Mouse (Mus musculus): ENCODE results near the gene Bpifa6. TPM values are rescaled to one million over a fixed set of nuclear protein-coding genes. Genes with fewer than 3 reads are reported as not detected.

Gene Bpifa6
- polyA plus RNA-seq (2012; rRNA removed) (not detected in 2 replicates), polyA plus RNA-seq (2014; fragmentation: Nextera tagmentation; extraction: Ambion mirVana) (not detected in 2 replicates)

GRCm38 (mm10) chr2:153974582-153974981 lies at the start of gene Bpifa6:
Bpifa6 (plus strand) TSS chr2:153974945.
- 55% methylated on average over 5 of the region's 5 CpGs for WGBS (ENCODE audit: insufficient replicate concordance)

GRCm38 (mm10) chr2:153929871-153930413 lies 44.8 kb upstream of the Bpifa6 start:
- Histone ChIP-seq H3K9ac (replicated peaks) (no peak overlapping the region), H3K27ac (no peak overlapping the region), H3K4me3 (ENCODE audit: insufficient read depth in 1 of 2, low read depth in 2 of 2, low read length in 2 of 2) (no peak overlapping the region), H3K27me3 (ENCODE audit: control insufficient read depth, insufficient read depth, low read length) (no peaks in the 10 kb centered on the region), H3K36me3 (replicated peaks; ENCODE audit: control insufficient read depth, insufficient read depth, low read depth) (no peaks in the 10 kb centered on the region), H3K4me1 (replicated peaks; ENCODE audit: control insufficient read depth in 2 of 2, insufficient read depth in 2 of 2, low read length in 1 of 2) (no peaks in the 10 kb centered on the region), H3K9me3 (ENCODE audit: control insufficient read depth, low read length) (no peaks in the 10 kb centered on the region), H3K4me2 (ENCODE audit: low read depth) (no peak overlapping the region)
- 32% methylated on average over 3 of the region's 3 CpGs for WGBS (ENCODE audit: insufficient replicate concordance)
- ATAC-seq (ENCODE audit: insufficient read depth), result no peak
- TF ChIP-seq CTCF (IDR thresholded peaks at IDR 0.05; ENCODE audit: low read depth) (peak; percentile 91), EP300 (IDR thresholded peaks at IDR 0.05; ENCODE audit: low read depth) (no peak)
- peak in 1 of 3 experiments; percentile 14 for DNase-seq (ENCODE audit: low read depth in 3 of 3, low spot score in 3 of 3)

More at GRCm38 (mm10) chr2:153974582-153974981, at the start of gene Bpifa6:
- H3K4me3 ChIP-seq (ENCODE audit: insufficient read depth in 1 of 2, low read depth in 2 of 2, low read length in 2 of 2), result no peak within 1 kb of the TSS
- DNase-seq (ENCODE audit: low read depth in 3 of 3, low spot score in 3 of 3) (no peak), ATAC-seq (ENCODE audit: insufficient read depth) (no peak)
- no peaks in the 10 kb centered on the region for H3K9me3 ChIP-seq (ENCODE audit: control insufficient read depth, low read length)
- H3K4me2 ChIP-seq (ENCODE audit: low read depth), result no peak within 1 kb of the TSS
- H3K9ac ChIP-seq (replicated peaks), result no peak within 1 kb of the TSS
- H3K27ac ChIP-seq, result no peak within 1 kb of the TSS
- TF ChIP-seq CTCF (IDR thresholded peaks at IDR 0.05; ENCODE audit: low read depth) (no peak), EP300 (IDR thresholded peaks at IDR 0.05; ENCODE audit: low read depth) (no peak)
- no peaks in the 10 kb centered on the region for H3K4me1 ChIP-seq (replicated peaks; ENCODE audit: control insufficient read depth in 2 of 2, insufficient read depth in 2 of 2, low read length in 1 of 2)
- H3K36me3 ChIP-seq (replicated peaks; ENCODE audit: control insufficient read depth, insufficient read depth, low read depth), result no peaks in the 10 kb centered on the region
- no peaks in the 10 kb centered on the region for H3K27me3 ChIP-seq (ENCODE audit: control insufficient read depth, insufficient read depth, low read length)

DNA sequence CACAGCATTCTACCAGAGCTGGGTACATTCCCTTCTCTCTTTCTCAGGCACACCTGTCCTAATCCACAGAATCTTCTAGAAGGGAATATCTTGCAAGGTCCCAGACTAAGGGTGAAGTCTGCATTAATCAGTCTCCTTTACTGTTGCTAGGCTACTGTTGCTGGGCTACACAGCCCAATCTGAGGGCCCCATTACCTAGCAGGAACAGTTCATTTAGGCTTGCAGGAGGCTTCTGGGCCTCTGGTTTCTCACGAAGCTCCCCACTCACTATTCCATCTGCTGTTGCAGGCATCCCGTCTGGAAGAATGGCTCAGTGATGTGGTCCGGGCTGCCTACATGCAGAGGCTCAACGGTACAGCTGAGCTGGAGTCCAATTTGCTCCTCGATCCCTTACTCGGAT lies 43.6 kb upstream of the Bpifa6 start:
- WGBS (ENCODE audit: insufficient replicate concordance), result 66% methylated on average over 6 of the region's 6 CpGs
- no peaks in the 10 kb centered on the region for H3K36me3 ChIP-seq (replicated peaks; ENCODE audit: control insufficient read depth, insufficient read depth, low read depth)
- no peak for DNase-seq (ENCODE audit: low read depth in 3 of 3, low spot score in 3 of 3)
- no peaks in the 10 kb centered on the region for H3K9me3 ChIP-seq (ENCODE audit: control insufficient read depth, low read length)
- H3K27ac ChIP-seq, result no peak overlapping the region
- H3K4me1 ChIP-seq (replicated peaks; ENCODE audit: control insufficient read depth in 2 of 2, insufficient read depth in 2 of 2, low read length in 1 of 2), result no peaks in the 10 kb centered on the region
- TF ChIP-seq EP300 (IDR thresholded peaks at IDR 0.05; ENCODE audit: low read depth) (no peak), CTCF (IDR thresholded peaks at IDR 0.05; ENCODE audit: low read depth) (no peak)
- H3K4me2 ChIP-seq (ENCODE audit: low read depth), result no peak overlapping the region
- no peak overlapping the region for H3K9ac ChIP-seq (replicated peaks)
- H3K27me3 ChIP-seq (ENCODE audit: control insufficient read depth, insufficient read depth, low read length), result no peaks in the 10 kb centered on the region
- H3K4me3 ChIP-seq (ENCODE audit: insufficient read depth in 1 of 2, low read depth in 2 of 2, low read length in 2 of 2), result no peak overlapping the region
- no peak for ATAC-seq (ENCODE audit: insufficient read depth)

GRCm38 (mm10) chr2:153933311-153933710 lies 41.4 kb upstream of the Bpifa6 start:
- H3K36me3 ChIP-seq (replicated peaks; ENCODE audit: control insufficient read depth, insufficient read depth, low read depth), result no peaks in the 10 kb centered on the region
- 60% methylated on average over 6 of the region's 6 CpGs for whole genome bisulfite sequencing (ENCODE audit: insufficient replicate concordance)
- ATAC-seq (ENCODE audit: insufficient read depth) (no peak), DNase-seq (ENCODE audit: low read depth in 3 of 3, low spot score in 3 of 3) (no peak)
- no peaks in the 10 kb centered on the region for H3K4me1 ChIP-seq (replicated peaks; ENCODE audit: control insufficient read depth in 2 of 2, insufficient read depth in 2 of 2, low read length in 1 of 2)
- no peak overlapping the region for H3K9ac ChIP-seq (replicated peaks)
- H3K9me3 ChIP-seq (ENCODE audit: control insufficient read depth, low read length), result no peaks in the 10 kb centered on the region
- no peak overlapping the region for H3K4me2 ChIP-seq (ENCODE audit: low read depth)
- no peaks in the 10 kb centered on the region for H3K27me3 ChIP-seq (ENCODE audit: control insufficient read depth, insufficient read depth, low read length)
- H3K27ac ChIP-seq, result no peak overlapping the region
- no peak overlapping the region for H3K4me3 ChIP-seq (ENCODE audit: insufficient read depth in 1 of 2, low read depth in 2 of 2, low read length in 2 of 2)
- TF ChIP-seq CTCF (IDR thresholded peaks at IDR 0.05; ENCODE audit: low read depth), result no peak

DNA sequence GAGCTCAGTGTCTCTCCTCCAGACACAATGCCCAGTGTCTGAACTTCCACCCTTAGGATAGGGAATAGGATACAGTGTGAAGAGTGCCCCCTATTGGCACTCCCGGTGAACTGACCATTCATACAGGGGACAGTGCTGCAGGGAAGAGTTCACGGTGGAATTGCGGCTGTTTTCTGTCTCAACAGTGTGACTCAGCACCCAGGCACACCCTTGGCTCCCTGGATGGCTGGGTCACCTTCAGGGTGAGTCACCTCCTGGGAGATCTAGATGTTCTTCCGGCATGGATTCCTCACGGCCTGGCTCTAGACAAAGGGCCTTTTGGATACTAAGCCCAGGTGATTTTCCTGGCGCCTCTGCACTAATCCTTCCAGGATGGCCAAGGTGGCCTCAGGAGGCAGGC lies 39.4 kb upstream of the Bpifa6 start:
- Histone ChIP-seq H3K27me3 (ENCODE audit: control insufficient read depth, insufficient read depth, low read length) (no peaks in the 10 kb centered on the region), H3K4me2 (ENCODE audit: low read depth) (no peak overlapping the region), H3K4me3 (ENCODE audit: insufficient read depth in 1 of 2, low read depth in 2 of 2, low read length in 2 of 2) (no peak overlapping the region), H3K36me3 (replicated peaks; ENCODE audit: control insufficient read depth, insufficient read depth, low read depth) (no peaks in the 10 kb centered on the region), H3K27ac (no peak overlapping the region), H3K4me1 (replicated peaks; ENCODE audit: control insufficient read depth in 2 of 2, insufficient read depth in 2 of 2, low read length in 1 of 2) (no peaks in the 10 kb centered on the region), H3K9ac (replicated peaks) (no peak overlapping the region), H3K9me3 (ENCODE audit: control insufficient read depth, low read length) (no peaks in the 10 kb centered on the region)
- ATAC-seq (ENCODE audit: insufficient read depth) (no peak), DNase-seq (ENCODE audit: low read depth in 3 of 3, low spot score in 3 of 3) (no peak)
- peak; percentile 28; the same call in 1 of the 2 replicates for TF ChIP-seq CTCF (IDR thresholded peaks at IDR 0.05; ENCODE audit: low read depth)
- no peak for TF ChIP-seq EP300 (IDR thresholded peaks at IDR 0.05; ENCODE audit: low read depth)
- 85% methylated on average over 6 of the region's 6 CpGs for WGBS (ENCODE audit: insufficient replicate concordance)

Data from liver, embryonic 14.5 days (tissue).